Mouse (Mus musculus) hindbrain, postnatal 0 days (tissue): ENCODE results near the gene Rgs12. TPM values are rescaled to one million over a fixed set of nuclear protein-coding genes. Genes with fewer than 3 reads are reported as not detected.

Source experiments
- ATAC-seq: fragments of 200-750 bp; cut with Nextera tagmentation; 2 replicates; pipeline ENCODE4 v1.8.0; 2017; ENCODE audit warnings: mild to moderate bottlenecking, moderate TSS enrichment, moderate library complexity
- DNase-seq: peaks from one replicate; pipeline ENCODE4 v3.0.0-alpha.2; 2015; ENCODE audit warnings: low spot score
- H3K27ac ChIP-seq: fragments of 300-500 bp; sonication (generic); 2 replicates; pipeline ENCODE4 v1.5.1; 2014; ENCODE audit warnings: mild to moderate bottlenecking
- H3K27me3 ChIP-seq: fragments of 300-500 bp; sonication (generic); 2 replicates; pipeline ENCODE4 v1.6.1; 2014; ENCODE audit warnings: low read length, mixed read lengths; ENCODE audit not compliant: insufficient read depth
- H3K36me3 ChIP-seq: fragments of 300-500 bp; sonication (generic); 2 replicates; pipeline ENCODE4 v1.6.1; 2014; ENCODE audit warnings: low read length, mixed read lengths; ENCODE audit not compliant: insufficient read depth
- H3K4me1 ChIP-seq: fragments of 300-500 bp; sonication (generic); 2 replicates; pipeline ENCODE4 v1.6.1; 2014; ENCODE audit warnings: antibody characterized with exemption, low read length, mixed read lengths; ENCODE audit not compliant: insufficient read depth
- H3K4me2 ChIP-seq: fragments of 300-500 bp; sonication (generic); 2 replicates; pipeline ENCODE4 v1.6.1; 2014; ENCODE audit warnings: low read depth, mild to moderate bottlenecking, low read length, moderate library complexity, mixed read lengths
- H3K4me3 ChIP-seq: fragments of 300-500 bp; sonication (generic); 2 replicates; pipeline ENCODE4 v1.5.1; 2014; ENCODE audit warnings: low read length
- H3K9ac ChIP-seq: fragments of 300-500 bp; sonication (generic); replicated peaks from 2 replicates; pipeline ENCODE4 v1.6.1; 2014; ENCODE audit warnings: mild to moderate bottlenecking, low read length, moderate library complexity, mixed read lengths
- H3K9me3 ChIP-seq: fragments of 300-500 bp; sonication (generic); 2 replicates; pipeline ENCODE4 v1.6.1; 2016; ENCODE audit warnings: low read length, mixed read lengths
- CTCF ChIP-seq: IDR thresholded peaks from 2 replicates; pipeline ENCODE4 v1.5.1; 2016; ENCODE audit warnings: antibody characterized with exemption, control low read depth, low read depth
- WGBS: fragments of 180-500 bp; shearing (Covaris S2); extraction: QIAGEN DNeasy Blood & Tissue Kit; methylation state at CpG from one replicate; pipeline ENCODE4 v1.1.7; 2014; 5-methylcytosine and 5-hydroxymethylcytosine counted together
- polyA plus RNA-seq: library from polyadenylated mRNA; unstranded; fragments of >200 nt; fragmentation: Nextera tagmentation; extraction: Ambion mirVana; gene quantifications from 2 replicates; pipeline ENCODE4 v1.2.1, GENCODE M21; 2015
- total RNA-seq: library from RNA; depleted of rRNA; stranded (reverse); fragments of >200 nt; gene quantifications from 2 replicates; pipeline ENCODE4 v1.2.3, GENCODE M21; 2014

Rgs12 gene
- total and polyA plus RNA-seq, 2 experiments from 2014 or later: 35.1 to 62.5 TPM

GRCm38 (mm10) chr5:35020410-35021241 lies 71.4 kb downstream of the Rgs12 start:
- H3K4me3 ChIP-seq: no peak overlapping the region
- peaks cover 18% of the 10 kb centered on the region; the same call in 1 of the 2 replicates for H3K36me3 ChIP-seq
- DNase-seq (no peak), ATAC-seq (no peak)
- no peak for TF ChIP-seq CTCF
- no peaks in the 10 kb centered on the region for H3K9me3 ChIP-seq
- no peaks in the 10 kb centered on the region for H3K27me3 ChIP-seq
- H3K4me1 ChIP-seq: no peaks in the 10 kb centered on the region; the same call in 1 of the 2 replicates
- no peak overlapping the region for H3K27ac ChIP-seq
- 71% methylated on average over 9 of the region's 9 CpGs for WGBS
- no peak overlapping the region for H3K9ac ChIP-seq
- no peak overlapping the region for H3K4me2 ChIP-seq

- Histone ChIP-seq H3K27me3 (no peaks in the 10 kb centered on the region), H3K9ac (no peak overlapping the region), H3K4me2 (no peak overlapping the region), H3K9me3 (no peaks in the 10 kb centered on the region), H3K4me3 (no peak overlapping the region), H3K4me1 (no peaks in the 10 kb centered on the region), H3K27ac (no peak overlapping the region), H3K36me3 (peaks cover 45% of the 10 kb centered on the region)
- DNase-seq: peak; percentile 68
- TF ChIP-seq CTCF: peak; percentile 80
- WGBS: 42% methylated on average over 2 of the region's 2 CpGs
- no peak for ATAC-seq
These were observed 75.7 kb downstream of the Rgs12 start for GRCm38 (mm10) chr5:35024975-35025374.

- no peak overlapping the region for H3K4me2 ChIP-seq
- no peak overlapping the region for H3K9ac ChIP-seq
- no peak for TF ChIP-seq CTCF
- no peak for ATAC-seq
- H3K9me3 ChIP-seq: no peaks in the 10 kb centered on the region
- H3K27me3 ChIP-seq: no peaks in the 10 kb centered on the region
- no peaks in the 10 kb centered on the region for H3K4me1 ChIP-seq
- no peak for DNase-seq
- no peak overlapping the region for H3K27ac ChIP-seq
- WGBS: 100% methylated on average over 1 of the region's 1 CpGs
- no peak overlapping the region for H3K4me3 ChIP-seq
- H3K36me3 ChIP-seq: peaks cover 45% of the 10 kb centered on the region
These were observed 80.1 kb downstream of the Rgs12 start for GRCm38 (mm10) chr5:35029303-35029702.

GRCm38 (mm10) chr5:35029755-35030154 lies 80.5 kb downstream of the Rgs12 start:
- Histone ChIP-seq H3K27me3 (no peaks in the 10 kb centered on the region), H3K9me3 (no peaks in the 10 kb centered on the region), H3K36me3 (peaks cover 45% of the 10 kb centered on the region), H3K4me3 (no peak overlapping the region), H3K4me1 (no peaks in the 10 kb centered on the region), H3K4me2 (no peak overlapping the region), H3K9ac (no peak overlapping the region), H3K27ac (no peak overlapping the region)
- DNase-seq (no peak), ATAC-seq (no peak)
- 85% methylated on average over 5 of the region's 5 CpGs for WGBS
- TF ChIP-seq CTCF: no peak

GRCm38 (mm10) chr5:35033068-35033467 lies 83.8 kb downstream of the Rgs12 start:
- peak; percentile 50 for DNase-seq
- Histone ChIP-seq H3K4me1 (no peaks in the 10 kb centered on the region), H3K9me3 (no peaks in the 10 kb centered on the region), H3K27ac (no peak overlapping the region; the same call in 1 of the 2 replicates), H3K36me3 (peaks cover 28% of the 10 kb centered on the region), H3K27me3 (no peaks in the 10 kb centered on the region), H3K4me3 (no peak overlapping the region), H3K9ac (no peak overlapping the region), H3K4me2 (no peak overlapping the region)
- TF ChIP-seq CTCF: peak; percentile 63
- ATAC-seq: no peak
- 45% methylated on average over 5 of the region's 5 CpGs for WGBS

- ATAC-seq: no peak
- no peak overlapping the region for H3K4me2 ChIP-seq
- H3K9ac ChIP-seq: no peak overlapping the region
- no peak overlapping the region for H3K4me3 ChIP-seq
- H3K36me3 ChIP-seq: peaks cover 22% of the 10 kb centered on the region
- 54% methylated on average over 1 of the region's 1 CpGs for WGBS
- TF ChIP-seq CTCF: no peak
- H3K9me3 ChIP-seq: no peaks in the 10 kb centered on the region
- DNase-seq: no peak
- no peaks in the 10 kb centered on the region for H3K4me1 ChIP-seq
- H3K27me3 ChIP-seq: no peaks in the 10 kb centered on the region
- H3K27ac ChIP-seq: peak overlapping the region; percentile 32; the same call in 1 of the 2 replicates
These were observed 84.4 kb downstream of the Rgs12 start for GRCm38 (mm10) chr5:35033619-35034018.

- H3K4me1 ChIP-seq: no peaks in the 10 kb centered on the region
- H3K9ac ChIP-seq: no peak overlapping the region
- no peak for TF ChIP-seq CTCF
- H3K4me3 ChIP-seq: no peak overlapping the region
- 91% methylated on average over 5 of the region's 5 CpGs for WGBS
- no peaks in the 10 kb centered on the region for H3K27me3 ChIP-seq
- ATAC-seq: no peak
- H3K27ac ChIP-seq: no peak overlapping the region
- H3K4me2 ChIP-seq: no peak overlapping the region
- no peak for DNase-seq
- peaks cover 18% of the 10 kb centered on the region; the same call in 1 of the 2 replicates for H3K36me3 ChIP-seq
- H3K9me3 ChIP-seq: no peaks in the 10 kb centered on the region
These were observed 85.9 kb downstream of the Rgs12 start for GRCm38 (mm10) chr5:35035141-35035540.
